Mouse (Mus musculus): ENCODE results near the gene Lrrfip2.

- TF ChIP-seq GATA1 (IDR thresholded peaks at IDR 0.05; ENCODE audit: borderline replicate concordance, low read length) (no peak), FLI1 (IDR thresholded peaks at IDR 0.05; ENCODE audit: low read length) (no peak)
These were observed 45.2 kb upstream of the Lrrfip2 start for GRCm38 (mm10) chr9:111072175-111072574.
